17 mouse cellular contexts compared by ENCODE assay signal in the genomic region with DNA sequence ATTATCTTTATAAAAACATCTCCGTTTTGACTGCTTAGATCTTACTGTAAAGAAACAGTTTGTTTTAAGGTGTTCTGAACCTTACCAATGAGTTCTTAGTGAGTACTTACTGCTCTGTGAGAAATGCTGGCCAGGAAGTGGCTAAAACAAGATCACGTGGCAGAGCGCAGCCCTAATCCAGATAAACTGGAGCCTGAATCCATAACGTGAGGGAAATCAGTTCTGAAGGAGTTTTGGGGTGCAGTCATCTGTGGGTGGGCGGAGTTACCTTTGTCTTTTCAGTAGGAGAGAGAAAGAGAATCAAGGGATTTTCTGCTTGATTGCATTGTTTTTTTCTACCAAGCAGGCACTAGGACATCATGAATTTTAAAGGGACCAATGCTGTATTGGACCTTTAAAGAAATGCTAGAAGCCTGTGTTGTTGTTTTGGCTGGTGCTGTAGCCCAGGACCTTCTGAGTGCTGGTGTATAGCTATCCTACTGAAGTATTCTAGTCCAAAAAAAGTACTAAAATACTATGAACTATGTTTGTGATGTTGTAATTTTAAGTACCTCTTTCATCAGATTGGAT. TPM values are rescaled to one million over a fixed set of nuclear protein-coding genes. Genes with fewer than 3 reads are reported as not detected.
DNase-seq lines count a peak whose midpoint lies in the region; ATAC-seq lines count a peak whose summit lies in the region.
"Had no signal": no experiment of that assay in that cellular context is flagged by ENCODE, and none has a peak within 500 bp of the region (broad histone marks: within the 10 kb centered on the region; RNA-seq: fewer than 3 reads in every experiment).

No protein-coding gene starts in this region.

- no peak overlapping the region for H3K4me3 ChIP-seq in kidney, embryonic 15.5 days (replicated peaks)
- no peak overlapping the region for H3K4me3 ChIP-seq in kidney, embryonic 16.5 days (ENCODE audit: low read length)
- no peak overlapping the region for H3K4me3 ChIP-seq in forebrain, embryonic 15.5 days
- H3K4me3 ChIP-seq: embryonic facial prominence, embryonic 13.5 days; limb, embryonic 10.5 days had no signal

- peaks cover 12% of the 10 kb centered on the region; the same call in 1 of the 2 replicates for H3K4me1 ChIP-seq in kidney, embryonic 15.5 days
- peaks cover 7% of the 10 kb centered on the region; the same call in 1 of the 2 replicates for H3K4me1 ChIP-seq in kidney, embryonic 16.5 days (ENCODE audit: insufficient read depth, low read length)
- H3K4me1 ChIP-seq in forebrain, embryonic 15.5 days, result no peaks in the 10 kb centered on the region
- H3K4me1 ChIP-seq: limb, embryonic 10.5 days had no signal

- no peak overlapping the region for H3K9ac ChIP-seq in kidney, embryonic 15.5 days
- H3K9ac ChIP-seq in kidney, embryonic 16.5 days (replicated peaks; ENCODE audit: low read length), result no peak overlapping the region
- no peak overlapping the region for H3K9ac ChIP-seq in forebrain, embryonic 15.5 days (replicated peaks)
- H3K9ac ChIP-seq: embryonic facial prominence, embryonic 13.5 days; liver, postnatal 0 days had no signal

- 56% methylated on average over 5 of the region's 5 CpGs for WGBS in kidney, embryonic 15.5 days
- 55% methylated on average over 5 of the region's 5 CpGs for whole genome bisulfite sequencing in kidney, embryonic 16.5 days
- WGBS in forebrain, embryonic 15.5 days, result 16% methylated on average over 5 of the region's 5 CpGs

- H3K27me3 ChIP-seq in kidney, embryonic 15.5 days, result no peaks in the 10 kb centered on the region
- H3K27me3 ChIP-seq in kidney, embryonic 16.5 days (ENCODE audit: insufficient read depth, low read length), result no peaks in the 10 kb centered on the region
- H3K27me3 ChIP-seq in forebrain, embryonic 15.5 days, result no peaks in the 10 kb centered on the region
- H3K27me3 ChIP-seq: embryonic facial prominence, embryonic 13.5 days had no signal

- 0 out of 2 replicates have a peak overlapping the region, but pooled peaks have one; percentile 18 for H3K27ac ChIP-seq in kidney, embryonic 15.5 days
- no peak overlapping the region; the same call in 1 of the 2 replicates for H3K27ac ChIP-seq in kidney, embryonic 16.5 days (ENCODE audit: low read length)
- no peak overlapping the region for H3K27ac ChIP-seq in forebrain, embryonic 15.5 days (replicated peaks)
- H3K27ac ChIP-seq: embryonic facial prominence, embryonic 13.5 days; kidney, postnatal 0 days; limb, embryonic 10.5 days had no signal

- no peak overlapping the region for H3K4me2 ChIP-seq in kidney, embryonic 15.5 days
- H3K4me2 ChIP-seq in kidney, embryonic 16.5 days (replicated peaks; ENCODE audit: low read depth, low read length), result no peak overlapping the region
- no peak overlapping the region for H3K4me2 ChIP-seq in forebrain, embryonic 15.5 days (replicated peaks)
- H3K4me2 ChIP-seq: embryonic facial prominence, embryonic 13.5 days had no signal

- no peaks in the 10 kb centered on the region for H3K9me3 ChIP-seq in kidney, embryonic 15.5 days (replicated peaks)
- no peaks in the 10 kb centered on the region for H3K9me3 ChIP-seq in kidney, embryonic 16.5 days (ENCODE audit: low read length)
- H3K9me3 ChIP-seq in forebrain, embryonic 15.5 days, result no peaks in the 10 kb centered on the region
- H3K9me3 ChIP-seq: embryonic facial prominence, embryonic 13.5 days; limb, embryonic 10.5 days had no signal

- DNase-seq in embryo, embryonic 10.5 days (ENCODE audit: low spot score), result peak; percentile 18
- DNase-seq in embryo, embryonic 9.5 days (ENCODE audit: extremely low spot score), result no peak
- DNase-seq in Muller cell, postnatal 12 days (ENCODE audit: inconsistent ontology term), result peak; percentile 51
- no peak for DNase-seq in testis, postnatal 14 days (ENCODE audit: low spot score)
- DNase-seq in adrenal gland, postnatal 36 days, result no peak
- DNase-seq: adrenal gland, postnatal 25 days; cerebellum, adult 8-10 months; gastrocnemius, postnatal 25 days; liver, postnatal 0 days; lung, postnatal 10 days; right cerebral cortex, postnatal 4 days had no signal

- H3K36me3 ChIP-seq in kidney, embryonic 15.5 days, result no peaks in the 10 kb centered on the region
- no peaks in the 10 kb centered on the region for H3K36me3 ChIP-seq in kidney, embryonic 16.5 days (ENCODE audit: insufficient read depth, low read length)
- no peaks in the 10 kb centered on the region for H3K36me3 ChIP-seq in forebrain, embryonic 15.5 days
- H3K36me3 ChIP-seq: embryonic facial prominence, embryonic 13.5 days; limb, embryonic 10.5 days had no signal

- ATAC-seq in kidney, embryonic 15.5 days (replicated peaks; ENCODE audit: low FRiP score), result no peak
- no peak for ATAC-seq in kidney, embryonic 16.5 days (ENCODE audit: low FRiP score, low TSS enrichment)
- ATAC-seq in forebrain, embryonic 15.5 days (replicated peaks), result peak; percentile 70
- ATAC-seq: liver, postnatal 0 days had no signal

RNA-seq across cellular contexts. Expression of a gene that starts 23.6 kb away (rescaled TPM):
- polyA plus RNA-seq in kidney, embryonic 15.5 days (2015; fragmentation: Nextera tagmentation; extraction: Ambion mirVana), result 54.0 and 56.7 TPM in 2 replicates
- 62.6 and 70.7 TPM in 2 replicates for polyA plus RNA-seq in kidney, embryonic 16.5 days (2015; fragmentation: Nextera tagmentation; extraction: Ambion mirVana)
- 12.8 and 13.5 TPM in 2 replicates for polyA plus RNA-seq in forebrain, embryonic 15.5 days (2015; fragmentation: Nextera tagmentation; extraction: Ambion mirVana)
- 10 to 100 TPM; 31.7 to 32.7 TPM for total RNA-seq in adrenal gland, postnatal 36 days (2021)

Comparison
In these comparisons a context has a peak if more than half of its experiments do, and no peak if none do; other contexts are left out.
1. DNase-seq: peak in embryo, embryonic 10.5 days (single experiment) and Muller cell, postnatal 12 days (single experiment); none in embryo, embryonic 9.5 days (single experiment), testis, postnatal 14 days (single experiment) and adrenal gland, postnatal 36 days (0 of 2).